Mouse (Mus musculus) cerebellum, adult 11 months (tissue): ENCODE measurements around the gene Rprd2.
A peak's percentile ranks its signal among the peaks of the same experiment; 100 is the strongest.
"Not testable (repeated sequence)": the region's sequence is repeated elsewhere in the genome, so short reads cannot be mapped to it uniquely, and the experiment has no call there.

Source experiments
- DNase-seq: peaks from one replicate; pipeline ENCODE4 v3.0.0; 2022

Gene Rprd2

DNA sequence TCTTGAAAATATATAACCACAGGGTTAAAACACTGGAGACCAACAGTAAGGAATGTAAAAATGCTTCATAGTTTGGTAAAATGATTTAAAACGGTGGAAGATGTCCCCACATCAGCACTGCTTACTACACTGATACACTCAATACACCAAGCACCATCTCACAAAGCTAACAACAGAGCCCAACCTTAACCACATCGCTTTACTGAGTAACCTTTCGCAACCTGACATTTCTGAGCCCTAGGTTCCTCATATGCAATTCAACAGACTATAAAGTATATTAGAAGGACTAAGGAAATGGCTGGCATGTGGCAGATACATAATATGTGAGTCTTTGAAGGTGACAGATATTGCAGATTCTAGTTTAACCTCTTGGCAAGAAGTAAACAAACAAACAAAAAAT, 2.0 kb downstream of the Rprd2 start:
- no peak for DNase-seq

DNA sequence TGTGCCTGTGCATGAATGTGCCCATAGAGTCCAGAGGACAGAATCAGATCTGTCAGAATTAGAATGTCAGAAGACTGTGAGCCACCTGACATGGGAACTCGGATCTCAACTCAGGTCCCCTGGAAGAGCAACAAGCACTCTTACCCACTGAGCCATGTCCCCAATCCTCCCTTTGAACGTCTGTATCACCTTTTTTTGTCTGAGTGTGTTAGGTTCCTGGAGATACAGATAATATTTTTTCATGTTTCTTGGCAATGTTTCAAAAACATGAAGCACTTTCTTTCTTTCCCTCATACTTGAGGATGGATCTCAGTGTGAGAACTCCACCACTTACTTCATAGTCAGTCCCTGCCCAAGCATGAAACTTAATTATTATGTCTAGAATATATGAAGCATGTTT, 10.3 kb downstream of the Rprd2 start:
- no peak for DNase-seq

DNA sequence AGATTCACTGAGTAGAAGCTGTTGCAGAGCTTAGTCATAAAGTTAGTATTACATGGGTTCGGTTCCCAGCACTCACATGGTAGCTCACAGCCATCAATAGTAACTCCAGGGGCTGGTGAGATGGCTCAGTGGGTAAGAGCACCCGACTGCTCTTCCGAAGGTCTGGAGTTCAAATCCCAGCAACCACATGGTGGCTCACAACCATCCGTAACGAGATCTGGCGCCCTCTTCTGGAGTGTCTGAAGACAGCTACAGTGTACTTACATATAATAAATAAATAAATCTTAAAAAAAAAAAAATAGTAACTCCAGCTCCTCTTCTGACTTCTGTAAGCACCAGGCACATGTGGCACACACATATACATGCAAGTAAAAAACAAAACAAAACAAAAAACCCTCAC, 11.0 kb downstream of the Rprd2 start:
- not testable (repeated sequence) for DNase-seq

- no peak for DNase-seq
Observed at GRCm38 (mm10) chr3:95806677-95807076, 12.0 kb downstream of the Rprd2 start.

DNA sequence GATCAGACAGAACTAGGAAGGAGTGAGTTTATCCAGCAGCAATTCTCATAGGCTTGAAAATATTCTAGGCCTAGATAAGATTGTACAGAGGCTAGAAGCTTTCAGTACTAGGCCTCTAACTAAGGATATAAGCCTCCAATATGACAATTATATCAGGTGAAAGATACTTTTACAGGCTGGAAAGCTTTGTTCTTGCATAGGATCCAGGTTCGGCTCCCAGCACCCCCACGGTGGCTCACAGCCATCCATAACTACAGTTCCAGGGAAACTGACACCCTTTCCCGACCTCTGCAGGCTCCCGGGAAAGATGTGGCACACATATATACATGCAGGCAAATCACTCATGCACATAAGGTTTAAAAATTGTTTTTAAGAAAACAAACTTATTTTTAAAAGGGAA, 14.8 kb downstream of the Rprd2 start:
- DNase-seq: no peak

DNA sequence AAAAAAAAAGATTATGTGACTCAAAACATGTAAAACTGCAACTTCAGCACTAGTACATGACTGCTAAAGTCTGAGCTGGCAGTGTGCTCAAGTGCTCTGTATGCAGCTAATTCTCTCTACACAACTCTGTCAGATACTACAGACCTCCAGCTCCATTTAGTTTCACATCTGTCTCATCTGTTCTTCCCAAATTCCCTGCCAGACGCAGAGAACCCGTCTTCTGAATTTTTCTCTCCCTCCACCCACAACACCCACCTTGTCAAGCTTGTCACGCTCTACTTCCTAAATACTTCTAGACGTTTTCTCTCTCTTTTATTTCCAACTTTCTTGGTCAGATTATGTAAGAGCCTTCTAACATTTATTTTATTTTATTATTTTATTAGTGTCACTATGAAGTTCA, 19.9 kb downstream of the Rprd2 start:
- no peak for DNase-seq

DNA sequence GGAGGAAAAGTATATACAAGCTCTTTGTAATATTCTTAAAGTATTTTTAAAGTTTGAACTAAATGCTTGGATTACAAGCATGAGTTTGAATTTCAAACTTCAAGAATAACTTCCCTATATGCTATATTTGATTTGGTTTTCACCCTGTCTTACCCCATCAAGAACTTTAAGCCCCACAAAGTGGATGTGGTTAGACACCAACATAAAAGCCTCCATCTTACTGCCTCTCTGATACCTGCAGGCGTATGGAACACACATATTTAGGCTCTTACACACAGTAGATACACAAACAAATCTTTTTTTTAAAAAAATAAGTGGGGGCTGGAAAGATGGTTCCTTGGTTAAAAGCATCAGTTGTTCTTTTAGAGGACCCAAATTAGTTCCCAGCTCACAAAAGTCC, 24.4 kb downstream of the Rprd2 start:
- no peak for DNase-seq

DNA sequence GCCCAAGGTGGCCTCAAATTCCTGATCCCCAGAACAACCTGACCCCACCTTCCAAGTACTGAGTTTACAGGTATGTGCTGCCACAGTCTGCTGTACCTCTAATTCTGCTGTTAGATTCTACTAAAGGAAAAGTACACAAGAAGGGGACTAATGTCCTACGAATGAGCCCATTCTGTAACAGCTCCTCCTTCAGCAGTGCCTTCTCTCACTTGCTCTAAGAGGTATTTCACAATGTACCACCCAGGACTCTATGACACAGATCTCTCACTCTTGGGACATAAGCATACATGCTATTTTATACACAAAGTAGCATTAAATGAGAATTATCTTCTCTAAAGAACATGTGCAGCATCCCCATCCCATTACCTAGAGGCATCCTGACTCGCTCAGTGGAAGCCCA, 25.0 kb downstream of the Rprd2 start:
- no peak for DNase-seq

DNA sequence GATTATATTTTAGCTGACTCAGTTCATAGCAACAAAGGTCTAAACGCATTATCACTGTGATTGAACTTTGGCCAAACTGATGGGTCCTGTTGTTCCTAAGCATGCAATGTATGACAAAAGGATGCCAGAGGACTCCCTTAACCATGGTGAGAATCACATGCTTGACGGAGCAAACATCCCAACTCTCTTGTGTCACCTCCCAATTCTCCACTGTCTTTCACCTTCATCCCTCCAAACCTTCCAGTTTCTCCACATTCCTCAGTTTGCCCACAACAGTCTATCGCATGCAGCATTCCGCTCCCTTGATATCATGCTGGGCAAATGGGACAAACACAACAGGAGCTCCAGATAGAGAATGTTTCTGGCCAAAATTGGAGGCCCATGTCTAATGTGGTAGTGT, 33.2 kb downstream of the Rprd2 start:
- no peak for DNase-seq

DNA sequence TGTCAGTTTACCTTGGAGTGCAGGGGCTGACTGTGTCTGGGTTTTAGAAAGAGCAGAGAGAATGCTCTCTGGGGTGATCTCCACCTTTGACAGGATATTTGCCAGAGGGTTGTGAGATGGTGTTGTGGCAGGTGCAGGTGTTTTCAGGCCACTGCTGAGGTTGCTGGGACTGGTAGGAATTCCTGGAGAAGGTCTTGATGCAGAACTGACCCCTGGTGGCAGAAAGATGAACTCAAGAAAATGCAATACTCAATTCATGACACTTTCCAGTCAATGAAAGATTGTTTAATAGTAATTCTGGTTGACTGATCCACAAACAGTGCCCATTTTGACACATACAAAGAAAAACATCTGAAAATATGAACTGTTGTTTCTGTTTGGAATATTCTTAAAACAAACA, 46.7 kb downstream of the Rprd2 start:
- DNase-seq: no peak

DNA sequence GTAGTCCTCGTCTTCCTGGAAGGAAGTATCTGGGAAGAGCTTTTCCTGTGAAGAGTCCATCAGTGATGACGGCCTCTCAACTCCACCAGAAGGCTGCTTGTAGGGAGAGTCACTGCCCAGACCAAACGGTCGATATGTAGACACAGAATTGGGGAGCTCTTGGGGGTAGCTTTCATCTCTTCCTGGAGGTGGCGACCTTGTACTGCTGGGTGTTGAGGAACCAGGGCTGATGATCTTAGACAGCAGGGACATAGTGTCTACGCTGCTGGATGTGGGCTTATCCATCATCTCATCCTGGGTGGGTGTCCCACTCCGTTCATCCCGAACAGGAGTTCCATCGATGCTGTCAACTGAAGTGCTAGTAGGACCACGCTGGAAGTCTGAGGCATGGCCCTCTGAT, 53.1 kb downstream of the Rprd2 start:
- DNase-seq: no peak

DNA sequence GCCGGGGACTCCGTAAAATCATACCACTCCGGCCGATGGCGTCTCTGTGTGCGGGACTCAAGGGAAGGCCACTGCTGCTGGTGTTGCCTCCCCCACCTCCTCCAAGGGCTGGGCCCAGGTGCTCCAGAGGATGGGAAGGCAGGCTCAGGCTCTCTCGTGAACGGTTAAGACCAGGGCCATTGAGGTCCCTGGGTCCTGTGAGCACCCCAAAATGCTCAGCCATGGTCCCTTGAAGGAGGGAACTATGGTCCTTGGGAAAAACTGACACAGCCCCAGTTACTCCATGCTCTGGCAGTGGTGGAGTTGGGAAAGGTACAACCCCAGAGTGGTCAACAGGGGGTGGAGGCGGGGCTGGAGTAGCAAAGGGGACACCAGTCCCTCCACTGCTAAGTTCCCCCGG, 54.9 kb downstream of the Rprd2 start:
- no peak for DNase-seq

GRCm38 (mm10) chr3:95762961-95763360, 55.7 kb downstream of the Rprd2 start:
- DNase-seq: no peak

- DNase-seq: no peak
Observed at GRCm38 (mm10) chr3:95761771-95762170, 56.9 kb downstream of the Rprd2 start.

DNA sequence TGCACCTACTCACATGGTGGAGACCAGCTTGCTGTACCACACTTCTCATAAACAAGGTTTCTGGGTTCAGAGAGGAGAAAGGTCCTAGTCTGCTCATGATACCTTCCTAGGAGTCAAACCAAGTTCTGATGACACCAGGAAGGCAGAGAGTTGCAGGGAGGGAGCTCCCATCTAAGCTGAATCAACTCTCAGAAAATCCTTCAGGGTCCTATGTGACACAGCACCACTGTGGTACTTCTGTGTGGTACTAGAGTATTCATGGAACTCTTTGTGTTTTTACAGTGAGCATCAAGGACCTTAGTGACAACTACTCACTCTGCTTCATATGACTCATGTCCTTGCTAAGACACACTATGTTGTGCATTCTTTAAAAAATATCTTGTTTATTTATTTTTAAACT, 58.0 kb downstream of the Rprd2 start:
- no peak for DNase-seq

GRCm38 (mm10) chr3:95760106-95760505, 58.6 kb downstream of the Rprd2 start, which contains the start of gene Tars2:
Tars2 (minus strand) TSS chr3:95760206.
- DNase-seq: no peak

DNA sequence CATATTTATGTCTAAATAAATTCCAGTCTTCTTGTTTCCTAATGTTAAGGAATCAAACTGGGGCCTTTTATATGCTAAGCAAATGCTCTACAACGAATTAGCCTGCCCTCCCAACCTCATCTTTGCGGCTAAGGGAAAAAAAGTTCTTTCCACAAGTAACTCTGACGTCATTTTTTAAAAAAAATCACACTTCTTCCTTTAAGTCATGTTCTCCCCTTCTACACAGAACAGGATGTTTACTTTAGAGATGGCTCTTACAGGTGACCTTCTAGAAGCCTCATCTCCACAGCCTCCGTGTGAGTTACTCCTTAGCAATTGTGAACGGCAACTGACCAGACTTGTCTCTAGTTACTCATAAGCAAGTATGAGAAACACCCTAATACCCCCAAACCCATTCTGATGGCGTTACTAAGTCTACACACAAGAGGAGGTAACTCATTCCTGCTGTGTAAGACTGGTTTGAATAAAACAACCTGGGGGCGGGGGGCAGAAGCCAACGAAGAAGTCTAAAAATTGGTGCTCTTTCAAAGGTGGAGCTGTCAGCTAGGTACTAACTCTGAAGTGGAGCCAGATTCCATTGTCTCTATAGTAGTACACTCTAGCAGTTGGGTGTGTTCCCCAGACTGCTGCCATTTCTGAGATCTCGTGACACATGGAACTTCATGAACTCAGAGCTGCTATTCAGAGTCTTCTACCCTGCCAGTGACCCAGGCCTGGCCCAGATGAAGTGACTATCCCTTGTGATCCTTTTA, 60.0 kb downstream of the Rprd2 start:
- no peak for DNase-seq

DNA sequence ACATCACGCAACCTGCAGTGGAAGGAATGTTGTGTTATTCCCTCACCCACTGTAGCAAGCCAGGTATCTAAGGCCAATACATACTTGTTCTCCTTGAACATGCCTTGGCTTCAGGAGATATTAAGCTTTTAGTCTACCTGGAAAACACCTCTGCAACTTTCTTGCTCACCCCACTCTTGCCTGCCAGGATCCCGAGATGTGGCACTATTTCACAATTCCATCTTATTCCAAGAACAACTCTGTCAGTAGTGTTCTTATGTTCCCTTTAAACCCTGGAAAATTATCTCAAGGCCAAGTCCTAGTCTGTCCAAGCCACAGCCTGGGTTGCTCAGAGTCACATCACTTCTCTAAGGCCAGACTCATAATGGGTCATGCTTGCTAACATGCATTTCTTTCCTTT, 61.9 kb downstream of the Rprd2 start:
- no peak for DNase-seq

DNA sequence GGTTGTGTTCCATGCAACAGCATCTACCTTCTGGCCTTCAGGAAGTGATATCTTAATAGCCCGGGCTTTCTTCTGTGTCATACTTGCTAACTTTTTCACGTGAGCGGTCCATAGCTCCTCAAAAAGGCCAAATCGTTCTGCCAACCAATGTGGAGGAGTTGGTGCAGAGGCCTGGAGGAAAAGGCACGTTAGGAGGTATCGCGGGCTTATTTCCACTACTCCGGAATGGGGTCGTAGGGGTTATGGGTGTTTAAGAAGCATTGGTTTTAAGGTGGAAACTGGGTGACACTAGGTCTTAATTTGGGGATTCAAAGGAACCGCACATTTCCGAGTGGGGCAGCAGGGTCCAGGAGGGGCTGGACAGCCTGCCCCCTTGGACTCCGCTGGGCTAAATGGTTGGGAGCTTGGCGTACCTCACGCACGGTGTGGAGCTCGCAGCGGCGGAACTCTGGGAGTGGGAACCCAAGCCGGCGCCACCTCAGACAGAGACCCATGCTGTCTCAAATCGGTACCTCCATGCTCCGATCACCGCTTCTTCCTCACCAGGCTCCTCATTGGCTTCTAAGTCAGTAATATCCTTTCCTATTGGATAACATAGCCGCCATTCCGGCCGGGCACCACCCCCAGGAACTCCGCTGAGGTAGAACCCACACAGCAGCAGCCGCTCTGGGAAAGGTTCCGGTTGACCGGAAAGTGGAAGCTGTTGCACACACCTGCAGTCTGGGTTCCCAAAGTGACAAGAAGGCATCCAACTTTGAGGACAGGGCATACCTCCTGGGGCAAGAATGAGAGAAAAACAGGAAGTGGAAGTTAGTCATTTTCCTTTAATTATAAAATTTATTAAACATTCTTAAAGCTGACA, 64.1 kb downstream of the Rprd2 start:
- peak; percentile 93 for DNase-seq

DNA sequence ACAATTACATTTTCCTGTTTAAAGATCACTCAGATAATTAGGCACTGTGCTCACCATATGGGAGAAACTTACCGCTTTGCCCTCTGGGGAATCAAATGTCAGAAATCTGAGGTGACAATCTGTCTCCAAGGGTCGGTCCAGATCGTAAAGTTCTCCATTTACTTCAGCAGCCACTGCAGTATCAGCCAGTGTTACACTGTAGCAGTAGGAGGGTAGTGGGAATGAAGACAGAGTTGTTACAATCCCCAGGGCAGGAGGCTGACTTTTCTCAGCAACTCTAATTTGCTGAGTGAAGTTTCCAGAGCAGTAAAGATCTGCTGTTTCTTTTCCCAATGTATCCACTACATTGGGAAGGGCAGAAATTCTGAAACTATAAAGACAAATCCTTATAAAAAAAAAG, 65.7 kb downstream of the Rprd2 start:
- DNase-seq: no peak

DNA sequence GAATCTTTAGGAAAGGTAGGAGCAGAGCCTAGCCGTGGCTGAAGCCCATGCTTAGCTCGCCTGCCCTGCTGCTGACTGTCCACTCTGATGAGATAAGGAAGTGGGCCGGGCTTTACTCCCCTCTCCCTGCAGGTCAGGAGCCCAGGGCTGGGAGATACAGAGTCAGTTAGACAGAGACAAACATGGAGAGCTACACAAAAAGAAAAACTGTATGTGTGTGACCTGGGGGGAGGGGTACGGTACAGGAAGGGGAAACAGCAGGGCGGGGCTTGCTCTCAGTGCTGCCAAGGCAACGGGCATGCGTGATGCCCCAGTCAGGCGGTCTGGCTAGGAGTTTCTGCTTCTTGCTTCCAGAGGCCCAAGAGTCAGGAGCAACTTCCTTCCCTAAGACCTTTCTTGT, 78.3 kb downstream of the Rprd2 start:
- DNase-seq: no peak

DNA sequence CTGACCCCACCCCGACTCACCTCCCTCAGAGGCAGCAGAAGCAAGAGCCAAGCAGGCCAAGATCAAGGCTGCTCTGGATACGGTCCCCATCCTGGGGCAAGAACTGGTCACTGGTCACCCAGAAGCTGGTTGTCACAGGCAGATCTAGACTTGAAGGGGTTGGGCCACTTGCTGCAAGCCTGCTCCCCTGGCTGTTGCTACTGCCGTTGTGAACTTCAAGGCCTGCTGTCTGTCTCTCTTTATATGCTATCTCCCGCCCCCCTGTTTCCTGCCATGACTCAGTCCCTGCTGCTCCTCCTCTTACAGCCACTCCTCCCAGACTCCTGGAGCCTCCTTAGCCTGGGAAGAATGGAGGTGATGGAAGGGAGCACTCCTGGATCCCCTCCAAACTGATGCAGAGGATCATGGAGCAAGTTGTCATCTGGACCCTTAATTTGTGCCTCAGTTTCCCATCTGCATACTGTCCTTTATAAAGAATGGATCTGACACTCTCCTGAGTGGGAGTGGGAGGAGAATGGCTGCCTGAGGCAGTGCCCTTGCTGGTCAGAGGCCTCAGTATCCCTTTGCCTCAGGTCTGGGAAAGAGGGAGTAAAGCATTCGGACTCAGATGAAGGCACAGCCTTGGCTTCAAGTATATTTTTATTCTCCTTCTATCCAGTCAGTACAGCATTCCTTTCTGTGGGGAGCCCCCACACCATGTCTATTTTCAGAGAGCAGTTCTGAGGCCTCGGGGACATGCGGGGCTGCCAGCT, 79.1 kb downstream of the Rprd2 start, which contains the start of gene Ecm1:
Ecm1 (minus strand) TSS at position 217 of the 752 bp plus-strand sequence.
- no peak for DNase-seq

- no peak for DNase-seq
Observed at GRCm38 (mm10) chr3:95735071-95735670, 83.5 kb downstream of the Rprd2 start.
